ENCODE assay signal across 20 mouse cellular contexts in genomic region chr14:74933960-74934710, GRCm38 (mm10). TPM values are rescaled to one million over a fixed set of nuclear protein-coding genes. Genes with fewer than 3 reads are reported as not detected.
DNase-seq lines count a peak whose midpoint lies in the region; ATAC-seq and TF ChIP-seq lines count a peak whose summit lies in the region.
"Had no signal": no experiment of that assay in that cellular context is flagged by ENCODE, and none has a peak within 500 bp of the region (broad histone marks: within the 10 kb centered on the region; RNA-seq: fewer than 3 reads in every experiment).

No protein-coding gene starts in this region.

- H3K9me3 ChIP-seq in heart, embryonic 14.5 days (ENCODE audit: control insufficient read depth, low read length), result no peaks in the 10 kb centered on the region
- H3K9me3 ChIP-seq in heart, postnatal 0 days (replicated peaks; ENCODE audit: control insufficient read depth, low read length), result no peaks in the 10 kb centered on the region
- H3K9me3 ChIP-seq in limb, embryonic 15.5 days, result no peaks in the 10 kb centered on the region
- H3K9me3 ChIP-seq: embryonic facial prominence, embryonic 12.5 days; forebrain, embryonic 10.5 days; midbrain, embryonic 10.5 days had no signal

- no peak for ATAC-seq in heart, embryonic 14.5 days (ENCODE audit: insufficient number of reproducible peaks, insufficient read depth, low FRiP score, low read depth)
- peak; percentile 85 for ATAC-seq in heart, postnatal 0 days (ENCODE audit: insufficient read depth, low read depth)
- ATAC-seq in limb, embryonic 15.5 days (ENCODE audit: insufficient number of reproducible peaks, low FRiP score, low TSS enrichment, low read depth), result no peak
- ATAC-seq: hindbrain, postnatal 0 days had no signal

- H3K27ac ChIP-seq in heart, embryonic 14.5 days (replicated peaks in 1 of 2; ENCODE audit: control insufficient read depth in 1 of 2, insufficient read depth in 1 of 2, low read depth in 2 of 2, low read length in 2 of 2), result peak overlapping the region; percentile 54 to 65; a peak in 3 of 4 replicates
- H3K27ac ChIP-seq in heart, postnatal 0 days (ENCODE audit: low read depth), result peak overlapping the region; percentile 85
- 0 out of 2 replicates have a peak overlapping the region, but pooled peaks have one; percentile 11 for H3K27ac ChIP-seq in limb, embryonic 15.5 days
- H3K27ac ChIP-seq: embryonic facial prominence, embryonic 12.5 days; forebrain, embryonic 10.5 days; hindbrain, postnatal 0 days; midbrain, embryonic 10.5 days; stomach, postnatal 0 days had no signal

- no peak overlapping the region for H3K4me2 ChIP-seq in heart, embryonic 14.5 days (ENCODE audit: low read length)
- H3K4me2 ChIP-seq in heart, postnatal 0 days (ENCODE audit: low read depth, low read length), result no peak overlapping the region
- no peak overlapping the region for H3K4me2 ChIP-seq in limb, embryonic 15.5 days
- H3K4me2 ChIP-seq: embryonic facial prominence, embryonic 12.5 days; liver, embryonic 11.5 days had no signal

- H3K9ac ChIP-seq in heart, embryonic 14.5 days (ENCODE audit: low read length), result no peak overlapping the region
- H3K9ac ChIP-seq in heart, postnatal 0 days (replicated peaks; ENCODE audit: low read depth, low read length), result no peak overlapping the region; the same call in 1 of the 2 replicates
- no peak overlapping the region for H3K9ac ChIP-seq in limb, embryonic 15.5 days
- H3K9ac ChIP-seq: embryonic facial prominence, embryonic 12.5 days had no signal

- no peak overlapping the region for H3K4me3 ChIP-seq in heart, embryonic 14.5 days (ENCODE audit: control insufficient read depth in 1 of 2, insufficient read depth in 1 of 2, low read depth in 1 of 2, low read length in 2 of 2)
- no peak overlapping the region for H3K4me3 ChIP-seq in heart, postnatal 0 days (ENCODE audit: low read depth, low read length)
- H3K4me3 ChIP-seq in limb, embryonic 15.5 days, result no peak overlapping the region
- H3K4me3 ChIP-seq: embryonic facial prominence, embryonic 12.5 days; forebrain, embryonic 10.5 days; midbrain, embryonic 10.5 days had no signal

- intact Hi-C loops in heart, postnatal 36 days (cut with DNase I), result no loop called here

- TF ChIP-seq CTCF in heart, postnatal 0 days (IDR thresholded peaks at IDR 0.05; ENCODE audit: low read depth), result no peak

- no peaks in the 10 kb centered on the region for H3K27me3 ChIP-seq in heart, embryonic 14.5 days (ENCODE audit: control insufficient read depth, insufficient read depth, low read length)
- no peaks in the 10 kb centered on the region for H3K27me3 ChIP-seq in heart, postnatal 0 days (ENCODE audit: control insufficient read depth, insufficient read depth, low read length)
- no peaks in the 10 kb centered on the region for H3K27me3 ChIP-seq in limb, embryonic 15.5 days
- H3K27me3 ChIP-seq: embryonic facial prominence, embryonic 12.5 days had no signal

- DNase-seq in heart, postnatal 36 days, result no peak
- peak; percentile 17 for DNase-seq in thymus, postnatal 4 days
- DNase-seq in thymus, postnatal 14 days, result no peak
- peak; percentile 67 for DNase-seq in heart, postnatal 0 days (ENCODE audit: low spot score)
- no peak for DNase-seq in left cerebral cortex, adult 8-10 months (ENCODE audit: low spot score in 2 of 2)
- DNase-seq in retina, postnatal 1 day, result no peak
- DNase-seq: adrenal gland, postnatal 25 days; cerebellum, adult 8-10 months; gastrocnemius, postnatal 25 days; lung, adult 2 months; lung, postnatal 4 days; right cerebral cortex, postnatal 14 days had no signal

- no peak for TF ChIP-seq EP300 in heart, postnatal 0 days (IDR thresholded peaks at IDR 0.05; ENCODE audit: low read depth)

- WGBS in heart, embryonic 14.5 days, result 65% methylated on average over 14 of the region's 14 CpGs
- WGBS in heart, postnatal 0 days, result 64% methylated on average over 14 of the region's 14 CpGs
- WGBS in limb, embryonic 15.5 days, result 35% methylated on average over 14 of the region's 14 CpGs

- H3K4me1 ChIP-seq in heart, embryonic 14.5 days (ENCODE audit: control insufficient read depth in 2 of 2, insufficient read depth in 2 of 2, low read length in 2 of 2), result peaks cover 6 to 13% of the 10 kb centered on the region in 2 experiments
- peaks cover 6% of the 10 kb centered on the region; the same call in 1 of the 2 replicates for H3K4me1 ChIP-seq in heart, postnatal 0 days (ENCODE audit: control insufficient read depth, insufficient read depth)
- H3K4me1 ChIP-seq in limb, embryonic 15.5 days, result peaks cover 18% of the 10 kb centered on the region
- H3K4me1 ChIP-seq: forebrain, embryonic 10.5 days had no signal

- no peaks in the 10 kb centered on the region for H3K36me3 ChIP-seq in heart, embryonic 14.5 days (ENCODE audit: control insufficient read depth, insufficient read depth, low read length)
- H3K36me3 ChIP-seq in heart, postnatal 0 days (replicated peaks; ENCODE audit: control insufficient read depth, insufficient read depth, low read length), result no peaks in the 10 kb centered on the region
- no peaks in the 10 kb centered on the region for H3K36me3 ChIP-seq in limb, embryonic 15.5 days
- H3K36me3 ChIP-seq: embryonic facial prominence, embryonic 12.5 days; forebrain, embryonic 10.5 days had no signal

RNA-seq across cellular contexts. Expression of gene Lrch1, which starts 13.5 kb away (rescaled TPM):
- 11.4 and 16.3 TPM in 2 replicates for polyA plus RNA-seq in heart, embryonic 14.5 days (2014; fragmentation: Nextera tagmentation; extraction: Ambion mirVana)
- total RNA-seq in heart, postnatal 36 days (2021), result 10 to 100 TPM; 16.2 to 17.5 TPM
- 13.7 and 14.2 TPM in 2 replicates for total RNA-seq in heart, postnatal 0 days (2014; rRNA removed; ENCODE audit: low replicate concordance)
- 7.7 and 8.4 TPM in 2 replicates for polyA plus RNA-seq in heart, postnatal 0 days (2015; fragmentation: Nextera tagmentation; extraction: Ambion mirVana)
- 14.3 and 14.6 TPM in 2 replicates for polyA plus RNA-seq in limb, embryonic 15.5 days (2015; fragmentation: Nextera tagmentation; extraction: Ambion mirVana)
- total RNA-seq in left cerebral cortex, adult 8-10 months (2022), result 10 to 100 TPM; 13.6 to 26.9 (median 19.1) TPM

Comparison
In these comparisons a context has a peak if more than half of its experiments do, and no peak if none do; other contexts are left out.
1. DNase-seq: peak in thymus, postnatal 4 days (single experiment) and heart, postnatal 0 days (single experiment); none in heart, postnatal 36 days (0 of 2), thymus, postnatal 14 days (single experiment), left cerebral cortex, adult 8-10 months (0 of 2) and retina, postnatal 1 day (single experiment).
2. H3K27ac ChIP-seq: peak in every context shown above with its lines; median percentile 85 in heart, postnatal 0 days; 60 in heart, embryonic 14.5 days; 11 in limb, embryonic 15.5 days.